Mouse (Mus musculus) embryonic fibroblast, embryonic 13.5 days (primary cell): ENCODE measurements around the gene Rasal2.

ENCODE experiments used
- CTCF ChIP-seq: IDR thresholded peaks from 2 replicates; pipeline ENCODE4 v1.5.1; 2011; ENCODE audit warnings: mild to moderate bottlenecking, control low read depth, low read length, moderate library complexity, borderline replicate concordance; ENCODE audit not compliant: insufficient read depth
- POLR2A ChIP-seq: IDR thresholded peaks from 2 replicates; pipeline ENCODE4 v1.6.1; 2011; ENCODE audit warnings: low read depth, mild to moderate bottlenecking, control low read depth, low read length, moderate library complexity

- no peak for TF ChIP-seq CTCF
- no peak for TF ChIP-seq POLR2A
These were observed 269.0 kb downstream of the Rasal2 start for GRCm38 (mm10) chr1:157143326-157143932.
